Mouse (Mus musculus) brain, embryonic 14.5 days (tissue): ENCODE measurements around the gene Slc39a11.

Experiments used
- CTCF ChIP-seq: fragments of 200-500 bp; IDR thresholded peaks from 2 replicates; pipeline ENCODE4 v1.5.1; 2012; ENCODE audit warnings: inconsistent platforms, mild to moderate bottlenecking, moderate library complexity, borderline replicate concordance; ENCODE audit not compliant: insufficient read depth, insufficient read length; ENCODE audit errors: extremely low read depth
- POLR2A ChIP-seq: fragments of 200-500 bp; IDR thresholded peaks from 2 replicates; pipeline ENCODE4 v1.6.1; 2012; ENCODE audit warnings: mild to moderate bottlenecking, inconsistent platforms, borderline replicate concordance; ENCODE audit not compliant: poor library complexity, insufficient read depth, insufficient read length, severe bottlenecking; ENCODE audit errors: extremely low read depth

DNA sequence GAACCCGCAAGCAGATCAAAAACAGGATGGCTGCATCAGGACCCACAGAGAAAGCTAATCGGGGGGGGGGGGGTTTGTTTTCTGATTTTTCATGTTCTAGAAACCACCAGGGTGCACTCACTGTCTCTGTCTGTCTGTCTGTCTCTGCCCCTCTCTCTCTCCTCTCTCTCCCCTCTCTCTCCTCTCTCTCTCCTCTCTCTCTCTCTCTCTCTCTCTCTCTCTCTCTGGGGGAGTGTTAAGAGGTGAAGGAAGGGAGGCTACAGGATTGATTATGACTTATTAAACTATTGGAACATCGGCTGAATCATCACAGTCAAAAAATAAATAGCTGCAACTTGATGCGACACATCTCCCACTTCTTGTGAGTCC is 31.6 kb downstream of the Slc39a11 start:
- TF ChIP-seq CTCF = no peak
- no peak for TF ChIP-seq POLR2A
